Mouse (Mus musculus): ENCODE measurements around the gene Erbb3. TPM values are rescaled to one million over a fixed set of nuclear protein-coding genes. Genes with fewer than 3 reads are reported as not detected.
"Not testable (repeated sequence)": the region's sequence is repeated elsewhere in the genome, so short reads cannot be mapped to it uniquely, and the experiment has no call there.

Erbb3 gene
- 1 to 10 TPM; 5.8 to 7.6 TPM for total RNA-seq (2021)

- peak in 1 of 2 experiments; percentile 18 for DNase-seq (ENCODE audit: low spot score in 2 of 2)
- intact Hi-C loops (cut with DNase I) = no loop called here
Observed at GRCm38 (mm10) chr10:128589464-128590192, at the start of gene Erbb3. Erbb3 (minus strand) TSS chr10:128589652.

GRCm38 (mm10) chr10:128637011-128637410 lies 47.6 kb upstream of the Erbb3 start:
- intact Hi-C loops (cut with DNase I) = no loop called here
- no peak for DNase-seq (ENCODE audit: low spot score in 2 of 2)

- no peak for DNase-seq (ENCODE audit: low spot score in 2 of 2)
- intact Hi-C loops (cut with DNase I) = no loop called here
Observed at GRCm38 (mm10) chr10:128636561-128636960, 47.1 kb upstream of the Erbb3 start.

- DNase-seq (ENCODE audit: low spot score in 2 of 2) = no peak
- intact Hi-C loops (cut with DNase I) = no loop called here
Observed at GRCm38 (mm10) chr10:128635697-128636096, 46.2 kb upstream of the Erbb3 start.

- DNase-seq (ENCODE audit: low spot score in 2 of 2) = no peak
- intact Hi-C loops (cut with DNase I) = no loop called here
Observed at GRCm38 (mm10) chr10:128631571-128631970, 42.1 kb upstream of the Erbb3 start.

GRCm38 (mm10) chr10:128630306-128630705 lies 40.9 kb upstream of the Erbb3 start:
- intact Hi-C loops (cut with DNase I); DNase-seq (ENCODE audit: low spot score in 2 of 2): not testable (repeated sequence)

- DNase-seq (ENCODE audit: low spot score in 2 of 2) = no peak
- intact Hi-C loops (cut with DNase I) = no loop called here
Observed at GRCm38 (mm10) chr10:128629746-128630145, 40.3 kb upstream of the Erbb3 start.

GRCm38 (mm10) chr10:128627398-128628317 lies 38.2 kb upstream of the Erbb3 start:
- no peak for DNase-seq (ENCODE audit: low spot score in 2 of 2)
- intact Hi-C loops (cut with DNase I) = no loop called here

- intact Hi-C loops (cut with DNase I) = loop anchor here (1.0 kb wide), 2 partner anchors 48 to 60 kb away; partner anchors contain the start of gene Suox
Observed at GRCm38 (mm10) chr10:128626311-128627310, 37.2 kb upstream of the Erbb3 start, which contains the start of gene Rps26. Rps26 (minus strand) TSS chr10:128626747.

GRCm38 (mm10) chr10:128625287-128625894 lies 35.9 kb upstream of the Erbb3 start:
- intact Hi-C loops (cut with DNase I) = no loop called here
- no peak for DNase-seq (ENCODE audit: low spot score in 2 of 2)

More at GRCm38 (mm10) chr10:128626311-128627310, 37.2 kb upstream of the Erbb3 start, which contains the start of gene Rps26:
- peak; percentile 88 to 99 for DNase-seq (ENCODE audit: low spot score in 2 of 2)

- intact Hi-C loops (cut with DNase I); DNase-seq (ENCODE audit: low spot score in 2 of 2): not testable (repeated sequence)
Observed at GRCm38 (mm10) chr10:128623106-128623613, 33.7 kb upstream of the Erbb3 start.

- intact Hi-C loops (cut with DNase I) = no loop called here
- DNase-seq (ENCODE audit: low spot score in 2 of 2) = no peak
Observed at GRCm38 (mm10) chr10:128622702-128623101, 33.2 kb upstream of the Erbb3 start.

GRCm38 (mm10) chr10:128621986-128622520 lies 32.6 kb upstream of the Erbb3 start:
- intact Hi-C loops (cut with DNase I) = no loop called here
- DNase-seq (ENCODE audit: low spot score in 2 of 2) = no peak

- intact Hi-C loops (cut with DNase I) = no loop called here
- DNase-seq (ENCODE audit: low spot score in 2 of 2) = no peak
Observed at GRCm38 (mm10) chr10:128620241-128620640, 30.8 kb upstream of the Erbb3 start.

GRCm38 (mm10) chr10:128619148-128619547 lies 29.7 kb upstream of the Erbb3 start:
- DNase-seq (ENCODE audit: low spot score in 2 of 2); intact Hi-C loops (cut with DNase I): not testable (repeated sequence)

GRCm38 (mm10) chr10:128618570-128618969 lies 29.1 kb upstream of the Erbb3 start:
- no peak for DNase-seq (ENCODE audit: low spot score in 2 of 2)
- intact Hi-C loops (cut with DNase I) = no loop called here

- intact Hi-C loops (cut with DNase I); DNase-seq (ENCODE audit: low spot score in 2 of 2): not testable (repeated sequence)
Observed at GRCm38 (mm10) chr10:128615798-128616448, 26.5 kb upstream of the Erbb3 start.

- DNase-seq (ENCODE audit: low spot score in 2 of 2) = no peak
- intact Hi-C loops (cut with DNase I) = loop anchor here (5.0 kb wide), 2 partner anchors 48 to 57 kb away; partner anchors contain the start of genes Pa2g4 and Suox
Observed at GRCm38 (mm10) chr10:128614934-128615333, 25.5 kb upstream of the Erbb3 start.
